Mouse (Mus musculus): Measurements from ENCODE around the gene Ccdc82. TPM values are rescaled to one million over a fixed set of nuclear protein-coding genes. Genes with fewer than 3 reads are reported as not detected.
A peak's percentile ranks its signal among the peaks of the same experiment; 100 is the strongest.

Gene Ccdc82
- polyA plus RNA-seq, 1 experiment from 2014 or later: 15.1 TPM

GRCm38 (mm10) chr9:13245481-13245880 lies 1.3 kb upstream of the Ccdc82 start, which contains the start of gene Jrkl:
TSS of gene Jrkl (minus strand) at chr9:13245829.
- no peaks in the 10 kb centered on the region for H3K36me3 ChIP-seq (ENCODE audit: control insufficient read depth, insufficient read depth, low read length)
- H3K27me3 ChIP-seq (ENCODE audit: control insufficient read depth, insufficient read depth, low read depth, low read length): no peaks in the 10 kb centered on the region
- H3K4me1 ChIP-seq (ENCODE audit: control insufficient read depth, insufficient read depth, low read length): peaks cover 21% of the 10 kb centered on the region
- H3K9me3 ChIP-seq (replicated peaks; ENCODE audit: control insufficient read depth, low read length, poor library complexity, severe bottlenecking): no peaks in the 10 kb centered on the region
- H3K4me3 ChIP-seq (ENCODE audit: low read depth, low read length): peak within 1 kb of the TSS; percentile 54
- 0 out of 2 replicates have a peak, but pooled peaks have one; percentile 15 for ATAC-seq
- peak within 1 kb of the TSS; percentile 69 for H3K4me2 ChIP-seq (ENCODE audit: low read length)
- WGBS: 5% methylated on average over 10 of the region's 10 CpGs
- peak within 1 kb of the TSS; percentile 69 for H3K9ac ChIP-seq (ENCODE audit: low read depth, low read length)
- H3K27ac ChIP-seq (ENCODE audit: low read length): peak within 1 kb of the TSS; percentile 73

GRCm38 (mm10) chr9:13248104-13248503 lies 1.3 kb downstream of the Ccdc82 start:
- 95% methylated on average over 4 of the region's 4 CpGs for WGBS
- H3K9ac ChIP-seq (ENCODE audit: low read depth, low read length): no peak overlapping the region
- peak overlapping the region; percentile 63; the same call in 1 of the 2 replicates for H3K4me2 ChIP-seq (ENCODE audit: low read length)
- no peak overlapping the region for H3K4me3 ChIP-seq (ENCODE audit: low read depth, low read length)
- H3K27ac ChIP-seq (ENCODE audit: low read length): no peak overlapping the region
- no peaks in the 10 kb centered on the region for H3K9me3 ChIP-seq (replicated peaks; ENCODE audit: control insufficient read depth, low read length, poor library complexity, severe bottlenecking)
- no peaks in the 10 kb centered on the region for H3K27me3 ChIP-seq (ENCODE audit: control insufficient read depth, insufficient read depth, low read depth, low read length)
- H3K4me1 ChIP-seq (ENCODE audit: control insufficient read depth, insufficient read depth, low read length): peaks cover 21% of the 10 kb centered on the region
- H3K36me3 ChIP-seq (ENCODE audit: control insufficient read depth, insufficient read depth, low read length): no peaks in the 10 kb centered on the region
- no peak for ATAC-seq

- Histone ChIP-seq H3K4me2 (ENCODE audit: low read length) (no peak overlapping the region), H3K4me1 (ENCODE audit: control insufficient read depth, insufficient read depth, low read length) (peaks cover 7% of the 10 kb centered on the region), H3K9ac (ENCODE audit: low read depth, low read length) (no peak overlapping the region), H3K36me3 (ENCODE audit: control insufficient read depth, insufficient read depth, low read length) (no peaks in the 10 kb centered on the region), H3K27ac (ENCODE audit: low read length) (no peak overlapping the region), H3K27me3 (ENCODE audit: control insufficient read depth, insufficient read depth, low read depth, low read length) (no peaks in the 10 kb centered on the region), H3K4me3 (ENCODE audit: low read depth, low read length) (no peak overlapping the region), H3K9me3 (replicated peaks; ENCODE audit: control insufficient read depth, low read length, poor library complexity, severe bottlenecking) (no peaks in the 10 kb centered on the region)
- WGBS: 92% methylated on average over 2 of the region's 2 CpGs
- ATAC-seq: no peak
These were observed 4.5 kb downstream of the Ccdc82 start for GRCm38 (mm10) chr9:13251251-13251650.

GRCm38 (mm10) chr9:13256726-13257125 lies 10.0 kb downstream of the Ccdc82 start:
- WGBS: 97% methylated on average over 1 of the region's 1 CpGs
- no peaks in the 10 kb centered on the region for H3K27me3 ChIP-seq (ENCODE audit: control insufficient read depth, insufficient read depth, low read depth, low read length)
- no peak overlapping the region for H3K4me3 ChIP-seq (ENCODE audit: low read depth, low read length)
- H3K4me1 ChIP-seq (ENCODE audit: control insufficient read depth, insufficient read depth, low read length): no peaks in the 10 kb centered on the region
- no peak overlapping the region for H3K9ac ChIP-seq (ENCODE audit: low read depth, low read length)
- H3K36me3 ChIP-seq (ENCODE audit: control insufficient read depth, insufficient read depth, low read length): no peaks in the 10 kb centered on the region; the same call in 1 of the 2 replicates
- H3K27ac ChIP-seq (ENCODE audit: low read length): no peak overlapping the region
- no peak overlapping the region for H3K4me2 ChIP-seq (ENCODE audit: low read length)
- H3K9me3 ChIP-seq (replicated peaks; ENCODE audit: control insufficient read depth, low read length, poor library complexity, severe bottlenecking): no peaks in the 10 kb centered on the region
- ATAC-seq: no peak

GRCm38 (mm10) chr9:13258173-13258572 lies 11.4 kb downstream of the Ccdc82 start:
- no peak for ATAC-seq
- WGBS: 93% methylated on average over 2 of the region's 2 CpGs

GRCm38 (mm10) chr9:13260980-13261379 lies 14.2 kb downstream of the Ccdc82 start:
- Histone ChIP-seq H3K27ac (ENCODE audit: low read length) (no peak overlapping the region), H3K9me3 (replicated peaks; ENCODE audit: control insufficient read depth, low read length, poor library complexity, severe bottlenecking) (no peaks in the 10 kb centered on the region), H3K9ac (ENCODE audit: low read depth, low read length) (no peak overlapping the region), H3K27me3 (ENCODE audit: control insufficient read depth, insufficient read depth, low read depth, low read length) (no peaks in the 10 kb centered on the region), H3K4me1 (ENCODE audit: control insufficient read depth, insufficient read depth, low read length) (no peaks in the 10 kb centered on the region), H3K4me3 (ENCODE audit: low read depth, low read length) (no peak overlapping the region), H3K36me3 (ENCODE audit: control insufficient read depth, insufficient read depth, low read length) (no peaks in the 10 kb centered on the region; the same call in 1 of the 2 replicates), H3K4me2 (ENCODE audit: low read length) (no peak overlapping the region)
- no peak for ATAC-seq
- WGBS: 91% methylated on average over 3 of the region's 3 CpGs

More at GRCm38 (mm10) chr9:13258173-13258572, 11.4 kb downstream of the Ccdc82 start:
- Histone ChIP-seq H3K9me3 (replicated peaks; ENCODE audit: control insufficient read depth, low read length, poor library complexity, severe bottlenecking) (no peaks in the 10 kb centered on the region), H3K9ac (ENCODE audit: low read depth, low read length) (no peak overlapping the region), H3K4me2 (ENCODE audit: low read length) (no peak overlapping the region), H3K4me3 (ENCODE audit: low read depth, low read length) (no peak overlapping the region), H3K27ac (ENCODE audit: low read length) (no peak overlapping the region), H3K4me1 (ENCODE audit: control insufficient read depth, insufficient read depth, low read length) (no peaks in the 10 kb centered on the region), H3K27me3 (ENCODE audit: control insufficient read depth, insufficient read depth, low read depth, low read length) (no peaks in the 10 kb centered on the region), H3K36me3 (ENCODE audit: control insufficient read depth, insufficient read depth, low read length) (no peaks in the 10 kb centered on the region; the same call in 1 of the 2 replicates)

GRCm38 (mm10) chr9:13273219-13273618 lies 26.5 kb downstream of the Ccdc82 start:
- no peak for ATAC-seq

GRCm38 (mm10) chr9:13287482-13287881 lies 40.7 kb downstream of the Ccdc82 start:
- ATAC-seq: no peak
- Histone ChIP-seq H3K9ac (ENCODE audit: low read depth, low read length) (no peak overlapping the region), H3K27ac (ENCODE audit: low read length) (no peak overlapping the region), H3K4me3 (ENCODE audit: low read depth, low read length) (no peak overlapping the region), H3K4me1 (ENCODE audit: control insufficient read depth, insufficient read depth, low read length) (no peaks in the 10 kb centered on the region), H3K4me2 (ENCODE audit: low read length) (no peak overlapping the region), H3K27me3 (ENCODE audit: control insufficient read depth, insufficient read depth, low read depth, low read length) (no peaks in the 10 kb centered on the region), H3K9me3 (replicated peaks; ENCODE audit: control insufficient read depth, low read length, poor library complexity, severe bottlenecking) (no peaks in the 10 kb centered on the region), H3K36me3 (ENCODE audit: control insufficient read depth, insufficient read depth, low read length) (no peaks in the 10 kb centered on the region)
- 75% methylated on average over 2 of the region's 2 CpGs for WGBS

More at GRCm38 (mm10) chr9:13273219-13273618, 26.5 kb downstream of the Ccdc82 start:
- 0 out of 2 replicates have a peak, but pooled peaks cover 2% of the 10 kb centered on the region for H3K36me3 ChIP-seq (ENCODE audit: control insufficient read depth, insufficient read depth, low read length)
- no peak overlapping the region for H3K4me3 ChIP-seq (ENCODE audit: low read depth, low read length)
- H3K27ac ChIP-seq (ENCODE audit: low read length): no peak overlapping the region
- no peaks in the 10 kb centered on the region for H3K27me3 ChIP-seq (ENCODE audit: control insufficient read depth, insufficient read depth, low read depth, low read length)
- no peak overlapping the region for H3K9ac ChIP-seq (ENCODE audit: low read depth, low read length)
- no peaks in the 10 kb centered on the region for H3K4me1 ChIP-seq (ENCODE audit: control insufficient read depth, insufficient read depth, low read length)
- WGBS: 92% methylated on average over 1 of the region's 1 CpGs
- H3K9me3 ChIP-seq (replicated peaks; ENCODE audit: control insufficient read depth, low read length, poor library complexity, severe bottlenecking): no peaks in the 10 kb centered on the region
- no peak overlapping the region for H3K4me2 ChIP-seq (ENCODE audit: low read length)

- no peaks in the 10 kb centered on the region for H3K36me3 ChIP-seq (ENCODE audit: control insufficient read depth, insufficient read depth, low read length)
- H3K4me3 ChIP-seq (ENCODE audit: low read depth, low read length): peak overlapping the region; percentile 57
- no peaks in the 10 kb centered on the region for H3K27me3 ChIP-seq (ENCODE audit: control insufficient read depth, insufficient read depth, low read depth, low read length)
- peak; percentile 91 for ATAC-seq
- peak overlapping the region; percentile 97 for H3K4me2 ChIP-seq (ENCODE audit: low read length)
- WGBS: under 1% methylated on average over 28 of the region's 28 CpGs
- peak overlapping the region; percentile 81 for H3K9ac ChIP-seq (ENCODE audit: low read depth, low read length)
- H3K27ac ChIP-seq (ENCODE audit: low read length): peak overlapping the region; percentile 68
- H3K4me1 ChIP-seq (ENCODE audit: control insufficient read depth, insufficient read depth, low read length): peaks cover 16% of the 10 kb centered on the region
- H3K9me3 ChIP-seq (replicated peaks; ENCODE audit: control insufficient read depth, low read length, poor library complexity, severe bottlenecking): no peaks in the 10 kb centered on the region
These were observed 49.7 kb downstream of the Ccdc82 start for GRCm38 (mm10) chr9:13296274-13297121.

Measured in midbrain, embryonic 16.5 days (tissue).